Mouse (Mus musculus) CD4-positive naive resting alpha-beta T cell, adult 57 days (primary cell): ENCODE data around the gene Vmn1r24. TPM values are rescaled to one million over a fixed set of nuclear protein-coding genes. Genes with fewer than 3 reads are reported as not detected.

Experiments used
- total RNA-seq: library from RNA; stranded (reverse); gene quantifications from one replicate; pipeline ENCODE4 v1.2.4, GENCODE M21; 2023

Gene Vmn1r24
- not detected for total RNA-seq

GRCm38 (mm10) chr6:57961403-57961802 is at the start of gene Vmn1r24:
TSS of gene Vmn1r24 (minus strand) at chr6:57961503.

GRCm38 (mm10) chr6:57980710-57981109 is 19.4 kb upstream of the Vmn1r24 start, which contains the start of gene Vmn1r25:
TSS of gene Vmn1r25 (minus strand) at chr6:57980810.

GRCm38 (mm10) chr6:57926738-57927137 is 34.6 kb downstream of the Vmn1r24 start, which contains the start of gene Vmn1r23:
TSS of gene Vmn1r23 (minus strand) at chr6:57926838.

GRCm38 (mm10) chr6:57907928-57908327 is 53.4 kb downstream of the Vmn1r24 start, which contains the start of gene Vmn1r22:
TSS of gene Vmn1r22 (minus strand) at chr6:57908028.

Other genes starting within 250 kb of the Vmn1r24 start
- gene Vopp1, start 136.3 kb downstream of the Vmn1r24 start, total RNA-seq: 45.6 TPM
- not detected for gene Vmn1r21, start 111.2 kb downstream of the Vmn1r24 start, total RNA-seq
- gene Vmn1r22, start 53.5 kb downstream of the Vmn1r24 start, total RNA-seq: not detected
- gene Vmn1r23, start 34.7 kb downstream of the Vmn1r24 start, total RNA-seq: not detected
- gene Vmn1r25, start 19.3 kb upstream of the Vmn1r24 start, total RNA-seq: not detected
- gene Vmn1r26, start 53.7 kb upstream of the Vmn1r24 start, total RNA-seq: not detected